Comparison of ENCODE assay signal across 13 mouse cellular contexts in the genomic region with DNA sequence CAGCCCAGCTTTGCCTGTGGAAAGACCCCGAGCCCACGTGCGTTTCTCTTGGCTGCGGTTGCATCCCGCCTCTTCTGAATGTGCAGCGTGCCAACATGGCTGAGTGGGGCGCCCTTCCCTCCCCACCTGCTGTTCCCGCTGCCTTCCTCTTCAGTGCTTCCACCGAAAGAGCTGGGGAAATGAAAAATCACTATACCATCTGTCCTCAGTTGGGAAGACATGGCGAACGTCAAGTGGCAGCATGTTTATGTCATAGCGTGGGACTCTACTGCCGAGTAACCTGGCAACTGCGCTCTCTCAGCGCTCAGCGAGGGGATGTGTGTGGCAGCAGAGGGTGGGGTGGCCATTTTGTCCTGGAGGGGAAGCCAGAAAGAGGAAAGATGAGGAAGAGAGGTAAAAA. TPM values are rescaled to one million over a fixed set of nuclear protein-coding genes. Genes with fewer than 3 reads are reported as not detected.
DNase-seq lines count a peak whose midpoint lies in the region; ATAC-seq lines count a peak whose summit lies in the region.
"Had no signal": no experiment of that assay in that cellular context is flagged by ENCODE, and none has a peak within 500 bp of the region (broad histone marks: within the 10 kb centered on the region; RNA-seq: fewer than 3 reads in every experiment).

No protein-coding gene starts in this region.

- H3K4me2 ChIP-seq in hindbrain, embryonic 15.5 days, result no peak overlapping the region
- H3K4me2 ChIP-seq in hindbrain, embryonic 13.5 days, result no peak overlapping the region

- no peaks in the 10 kb centered on the region for H3K27me3 ChIP-seq in hindbrain, embryonic 15.5 days
- peaks cover under 1% of the 10 kb centered on the region; the same call in 1 of the 2 replicates for H3K27me3 ChIP-seq in hindbrain, embryonic 13.5 days
- no peaks in the 10 kb centered on the region; the same call in 1 of the 2 replicates for H3K27me3 ChIP-seq in limb, embryonic 10.5 days (ENCODE audit: low read depth, poor library complexity, severe bottlenecking)

- H3K27ac ChIP-seq in hindbrain, embryonic 15.5 days (replicated peaks), result no peak overlapping the region
- no peak overlapping the region for H3K27ac ChIP-seq in hindbrain, embryonic 13.5 days
- no peak overlapping the region for H3K27ac ChIP-seq in limb, embryonic 10.5 days
- H3K27ac ChIP-seq: kidney, postnatal 0 days had no signal

- H3K9me3 ChIP-seq in hindbrain, embryonic 15.5 days, result no peaks in the 10 kb centered on the region
- no peaks in the 10 kb centered on the region for H3K9me3 ChIP-seq in hindbrain, embryonic 13.5 days
- H3K9me3 ChIP-seq in limb, embryonic 10.5 days (replicated peaks), result no peaks in the 10 kb centered on the region

- 0 out of 2 replicates have a peak, but pooled peaks have one; percentile 49 for ATAC-seq in hindbrain, embryonic 15.5 days (ENCODE audit: low FRiP score, low read depth)
- no peak for ATAC-seq in hindbrain, embryonic 13.5 days (ENCODE audit: low FRiP score)
- ATAC-seq: lung, postnatal 0 days; midbrain, embryonic 16.5 days; Patski had no signal

- WGBS in hindbrain, embryonic 15.5 days, result 72% methylated on average over 16 of the region's 16 CpGs
- 78% methylated on average over 16 of the region's 16 CpGs for WGBS in hindbrain, embryonic 13.5 days
- 90% methylated on average over 16 of the region's 16 CpGs for WGBS in limb, embryonic 10.5 days

- no peak overlapping the region for H3K9ac ChIP-seq in hindbrain, embryonic 15.5 days
- no peak overlapping the region for H3K9ac ChIP-seq in hindbrain, embryonic 13.5 days

- no peaks in the 10 kb centered on the region for H3K36me3 ChIP-seq in hindbrain, embryonic 15.5 days
- H3K36me3 ChIP-seq in hindbrain, embryonic 13.5 days, result no peaks in the 10 kb centered on the region
- no peaks in the 10 kb centered on the region for H3K36me3 ChIP-seq in limb, embryonic 10.5 days

- H3K4me3 ChIP-seq in hindbrain, embryonic 15.5 days, result no peak overlapping the region
- no peak overlapping the region for H3K4me3 ChIP-seq in hindbrain, embryonic 13.5 days
- H3K4me3 ChIP-seq in limb, embryonic 10.5 days, result no peak overlapping the region

- peak; percentile 46 to 69 for DNase-seq in frontal cortex, postnatal 14 days (ENCODE audit: low spot score in 2 of 2)
- DNase-seq in left cerebral cortex, adult 18-20 months (ENCODE audit: low spot score in 2 of 2), result peak; percentile 60 to 78
- DNase-seq in right cerebral cortex, postnatal 36 days (ENCODE audit: low spot score in 2 of 2), result peak; percentile 54 to 74
- no peak for DNase-seq in kidney, postnatal 10 days
- no peak for DNase-seq in limb, embryonic 10.5 days (ENCODE audit: low spot score)
- DNase-seq: adrenal gland, adult 8-10 months; liver had no signal

- no peaks in the 10 kb centered on the region; the same call in 1 of the 2 replicates for H3K4me1 ChIP-seq in hindbrain, embryonic 15.5 days (replicated peaks)
- H3K4me1 ChIP-seq in hindbrain, embryonic 13.5 days (replicated peaks), result no peaks in the 10 kb centered on the region
- H3K4me1 ChIP-seq in limb, embryonic 10.5 days, result 0 out of 2 replicates have a peak, but pooled peaks cover 5% of the 10 kb centered on the region

RNA-seq across cellular contexts. Expression of gene Lrpap1, which starts 23.6 kb away (rescaled TPM):
- polyA plus RNA-seq in hindbrain, embryonic 15.5 days (2015; fragmentation: Nextera tagmentation; extraction: Ambion mirVana), result 145 and 146 TPM in 2 replicates
- 120 and 126 TPM in 2 replicates for polyA plus RNA-seq in hindbrain, embryonic 13.5 days (2015; fragmentation: Nextera tagmentation; extraction: Ambion mirVana)
- total RNA-seq in left cerebral cortex, adult 18-20 months (2021), result 100 to 1,000 TPM; 142 to 156 TPM
- 54.6 and 58.5 TPM in 2 replicates for polyA plus RNA-seq in limb, embryonic 10.5 days (2016; fragmentation: Nextera tagmentation; extraction: Ambion mirVana)

Comparison
In these comparisons a context has a peak if more than half of its experiments do, and no peak if none do; other contexts are left out.
1. DNase-seq: peak in frontal cortex, postnatal 14 days (2 of 2), left cerebral cortex, adult 18-20 months (2 of 2) and right cerebral cortex, postnatal 36 days (2 of 2); none in kidney, postnatal 10 days (single experiment) and limb, embryonic 10.5 days (single experiment).